Mouse (Mus musculus): Measurements from ENCODE around the gene Calhm1.

Gene Calhm1

GRCm38 (mm10) chr19:47144154-47144553 lies at the start of gene Calhm1:
Gene Calhm1 (minus strand): TSS chr19:47144254.
- Histone ChIP-seq H3K9me3 (ENCODE audit: low read length) (no peaks in the 10 kb centered on the region), H3K27me3 (ENCODE audit: insufficient read depth, low read length) (peaks cover 29% of the 10 kb centered on the region), H3K4me1 (replicated peaks; ENCODE audit: low read depth, low read length) (peaks cover 86% of the 10 kb centered on the region), H3K4me3 (replicated peaks; ENCODE audit: low read length) (0 out of 2 replicates have a peak within 1 kb of the TSS, but pooled peaks have one; percentile 37), H3K36me3 (ENCODE audit: insufficient read depth, low read length) (no peaks in the 10 kb centered on the region)
- TF ChIP-seq NANOG (IDR thresholded peaks at IDR 0.05; ENCODE audit: borderline replicate concordance, low read length): no peak
- no peak for TF ChIP-seq POU5F1 (IDR thresholded peaks at IDR 0.05; ENCODE audit: borderline replicate concordance, low read length)
- TF ChIP-seq CTCF (conservative IDR thresholded peaks at IDR 0.05; ENCODE audit: low read length): no peak

DNA sequence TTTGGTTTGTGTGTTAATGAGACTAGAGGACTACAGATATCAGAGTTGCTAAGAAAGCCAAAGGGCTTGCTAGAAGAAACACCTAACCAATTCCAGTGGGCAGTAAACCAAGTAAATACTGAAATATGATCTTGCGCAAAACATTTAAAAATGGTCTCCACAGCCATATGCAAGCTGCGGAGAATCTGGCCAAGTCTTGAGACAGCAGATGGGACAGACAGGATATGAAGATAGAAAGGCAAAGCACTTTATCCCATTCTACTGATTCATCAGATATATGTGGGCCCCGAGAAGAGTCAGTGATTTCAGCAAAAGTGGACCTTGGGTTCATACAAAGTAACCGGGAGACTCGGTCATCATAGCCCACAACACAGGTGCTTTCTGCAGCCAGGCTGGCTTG lies 48.1 kb upstream of the Calhm1 start:
- TF ChIP-seq CTCF (conservative IDR thresholded peaks at IDR 0.05; ENCODE audit: low read length): no peak
- no peak for TF ChIP-seq NANOG (IDR thresholded peaks at IDR 0.05; ENCODE audit: borderline replicate concordance, low read length)
- no peak for TF ChIP-seq POU5F1 (IDR thresholded peaks at IDR 0.05; ENCODE audit: borderline replicate concordance, low read length)
- H3K27me3 ChIP-seq (ENCODE audit: insufficient read depth, low read length): no peaks in the 10 kb centered on the region
- H3K9me3 ChIP-seq (ENCODE audit: low read length): no peaks in the 10 kb centered on the region
- H3K4me3 ChIP-seq (replicated peaks; ENCODE audit: low read length): no peak overlapping the region; the same call in 1 of the 2 replicates
- peaks cover 60% of the 10 kb centered on the region for H3K4me1 ChIP-seq (replicated peaks; ENCODE audit: low read depth, low read length)
- no peaks in the 10 kb centered on the region for H3K36me3 ChIP-seq (ENCODE audit: insufficient read depth, low read length)

DNA sequence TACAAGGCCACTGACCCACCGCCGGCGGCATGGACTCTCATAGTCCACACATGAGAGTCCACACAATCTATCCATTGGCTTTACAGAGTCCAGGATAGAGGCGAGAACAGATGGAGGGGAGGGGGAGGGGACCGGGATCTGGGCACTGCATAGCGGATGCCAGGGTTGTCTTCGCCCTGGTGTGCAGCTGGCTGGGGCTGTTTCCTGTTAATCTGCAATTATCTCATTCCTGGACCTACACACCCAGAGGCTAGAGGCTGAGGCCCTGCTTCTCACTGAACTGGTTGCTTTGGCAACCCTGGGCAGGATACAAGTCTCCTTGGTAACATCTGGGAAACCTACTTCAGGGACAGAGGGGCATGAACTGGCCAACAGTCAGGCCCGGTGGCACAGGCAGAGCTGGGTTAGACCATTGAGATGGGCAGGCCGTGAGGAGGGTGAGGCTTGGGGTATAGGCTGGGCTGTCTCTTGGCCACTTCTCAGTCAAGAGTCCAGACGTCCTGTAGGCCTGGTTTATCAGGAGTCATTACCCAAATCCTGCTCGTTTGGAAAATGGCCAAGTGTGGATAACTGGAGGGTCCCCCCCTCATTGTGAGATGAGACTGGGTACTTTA lies 44.6 kb upstream of the Calhm1 start:
- no peak overlapping the region for H3K4me3 ChIP-seq (replicated peaks; ENCODE audit: low read length)
- H3K9me3 ChIP-seq (ENCODE audit: low read length): no peaks in the 10 kb centered on the region
- peaks cover 78% of the 10 kb centered on the region for H3K4me1 ChIP-seq (replicated peaks; ENCODE audit: low read depth, low read length)
- no peaks in the 10 kb centered on the region for H3K27me3 ChIP-seq (ENCODE audit: insufficient read depth, low read length)
- no peak for TF ChIP-seq POU5F1 (IDR thresholded peaks at IDR 0.05; ENCODE audit: borderline replicate concordance, low read length)
- no peak for TF ChIP-seq NANOG (IDR thresholded peaks at IDR 0.05; ENCODE audit: borderline replicate concordance, low read length)
- TF ChIP-seq CTCF (conservative IDR thresholded peaks at IDR 0.05; ENCODE audit: low read length): no peak
- no peaks in the 10 kb centered on the region for H3K36me3 ChIP-seq (ENCODE audit: insufficient read depth, low read length)

GRCm38 (mm10) chr19:47186514-47187275 lies 42.6 kb upstream of the Calhm1 start:
- no peak overlapping the region for H3K4me3 ChIP-seq (replicated peaks; ENCODE audit: low read length)
- H3K4me1 ChIP-seq (replicated peaks; ENCODE audit: low read depth, low read length): peaks cover 72% of the 10 kb centered on the region
- TF ChIP-seq CTCF (conservative IDR thresholded peaks at IDR 0.05; ENCODE audit: low read length): no peak
- TF ChIP-seq NANOG (IDR thresholded peaks at IDR 0.05; ENCODE audit: borderline replicate concordance, low read length): no peak
- no peak for TF ChIP-seq POU5F1 (IDR thresholded peaks at IDR 0.05; ENCODE audit: borderline replicate concordance, low read length)
- no peaks in the 10 kb centered on the region for H3K36me3 ChIP-seq (ENCODE audit: insufficient read depth, low read length)
- H3K9me3 ChIP-seq (ENCODE audit: low read length): no peaks in the 10 kb centered on the region
- no peaks in the 10 kb centered on the region for H3K27me3 ChIP-seq (ENCODE audit: insufficient read depth, low read length)

- Histone ChIP-seq H3K27me3 (ENCODE audit: insufficient read depth, low read length) (peaks cover 13% of the 10 kb centered on the region), H3K36me3 (ENCODE audit: insufficient read depth, low read length) (no peaks in the 10 kb centered on the region), H3K9me3 (ENCODE audit: low read length) (no peaks in the 10 kb centered on the region), H3K4me3 (replicated peaks; ENCODE audit: low read length) (no peak overlapping the region), H3K4me1 (replicated peaks; ENCODE audit: low read depth, low read length) (peaks cover 63% of the 10 kb centered on the region)
- no peak for TF ChIP-seq POU5F1 (IDR thresholded peaks at IDR 0.05; ENCODE audit: borderline replicate concordance, low read length)
- no peak for TF ChIP-seq NANOG (IDR thresholded peaks at IDR 0.05; ENCODE audit: borderline replicate concordance, low read length)
- no peak for TF ChIP-seq CTCF (conservative IDR thresholded peaks at IDR 0.05; ENCODE audit: low read length)
Measured at GRCm38 (mm10) chr19:47184736-47185135, 40.7 kb upstream of the Calhm1 start.

GRCm38 (mm10) chr19:47184221-47184620 lies 40.2 kb upstream of the Calhm1 start:
- TF ChIP-seq POU5F1 (IDR thresholded peaks at IDR 0.05; ENCODE audit: borderline replicate concordance, low read length): no peak
- no peak for TF ChIP-seq CTCF (conservative IDR thresholded peaks at IDR 0.05; ENCODE audit: low read length)
- TF ChIP-seq NANOG (IDR thresholded peaks at IDR 0.05; ENCODE audit: borderline replicate concordance, low read length): no peak
- Histone ChIP-seq H3K4me3 (replicated peaks; ENCODE audit: low read length) (no peak overlapping the region), H3K4me1 (replicated peaks; ENCODE audit: low read depth, low read length) (peaks cover 66% of the 10 kb centered on the region), H3K27me3 (ENCODE audit: insufficient read depth, low read length) (peaks cover 17% of the 10 kb centered on the region), H3K9me3 (ENCODE audit: low read length) (no peaks in the 10 kb centered on the region), H3K36me3 (ENCODE audit: insufficient read depth, low read length) (no peaks in the 10 kb centered on the region)

DNA sequence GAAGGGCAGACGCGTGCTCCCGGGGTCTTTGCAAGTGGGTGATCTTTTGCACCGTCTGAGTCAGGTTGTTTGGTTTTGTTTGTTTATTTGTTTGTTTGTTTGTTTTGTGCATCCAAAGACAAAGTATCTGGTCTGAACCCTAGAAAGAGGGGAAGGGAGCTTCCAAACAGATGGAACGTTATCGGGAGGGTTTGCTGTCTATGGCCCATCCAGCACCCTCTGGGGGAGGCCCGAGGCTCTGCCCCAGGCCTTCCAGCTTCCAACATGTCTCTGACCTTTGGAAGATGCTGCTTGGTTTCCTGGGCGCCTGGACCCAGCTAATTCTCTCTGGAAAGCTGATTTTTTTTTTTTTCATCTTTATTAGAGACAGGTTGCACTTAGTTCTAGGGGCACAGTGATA lies 36.0 kb upstream of the Calhm1 start:
- Histone ChIP-seq H3K36me3 (ENCODE audit: insufficient read depth, low read length) (no peaks in the 10 kb centered on the region), H3K4me1 (replicated peaks; ENCODE audit: low read depth, low read length) (peaks cover 61% of the 10 kb centered on the region), H3K4me3 (replicated peaks; ENCODE audit: low read length) (peak overlapping the region; percentile 93), H3K9me3 (ENCODE audit: low read length) (no peaks in the 10 kb centered on the region), H3K27me3 (ENCODE audit: insufficient read depth, low read length) (peaks cover 17% of the 10 kb centered on the region)
- TF ChIP-seq CTCF (conservative IDR thresholded peaks at IDR 0.05; ENCODE audit: low read length): no peak
- no peak for TF ChIP-seq POU5F1 (IDR thresholded peaks at IDR 0.05; ENCODE audit: borderline replicate concordance, low read length)
- no peak for TF ChIP-seq NANOG (IDR thresholded peaks at IDR 0.05; ENCODE audit: borderline replicate concordance, low read length)

GRCm38 (mm10) chr19:47179272-47179809 lies 35.3 kb upstream of the Calhm1 start:
- no peaks in the 10 kb centered on the region for H3K36me3 ChIP-seq (ENCODE audit: insufficient read depth, low read length)
- TF ChIP-seq CTCF (conservative IDR thresholded peaks at IDR 0.05; ENCODE audit: low read length) (no peak), POU5F1 (IDR thresholded peaks at IDR 0.05; ENCODE audit: borderline replicate concordance, low read length) (no peak), NANOG (IDR thresholded peaks at IDR 0.05; ENCODE audit: borderline replicate concordance, low read length) (no peak)
- peak overlapping the region; percentile 93 for H3K4me3 ChIP-seq (replicated peaks; ENCODE audit: low read length)
- H3K4me1 ChIP-seq (replicated peaks; ENCODE audit: low read depth, low read length): peaks cover 62% of the 10 kb centered on the region
- no peaks in the 10 kb centered on the region for H3K9me3 ChIP-seq (ENCODE audit: low read length)
- H3K27me3 ChIP-seq (ENCODE audit: insufficient read depth, low read length): peaks cover 17% of the 10 kb centered on the region

Measured in E14TG2a.4 (cell line).